Mouse (Mus musculus): ENCODE data around the gene Trpm2. TPM values are rescaled to one million over a fixed set of nuclear protein-coding genes. Genes with fewer than 3 reads are reported as not detected.

Gene Trpm2
- polyA plus RNA-seq (2012; rRNA removed; ENCODE audit: low replicate concordance): 0.69 and 2.5 TPM in 2 replicates

DNA sequence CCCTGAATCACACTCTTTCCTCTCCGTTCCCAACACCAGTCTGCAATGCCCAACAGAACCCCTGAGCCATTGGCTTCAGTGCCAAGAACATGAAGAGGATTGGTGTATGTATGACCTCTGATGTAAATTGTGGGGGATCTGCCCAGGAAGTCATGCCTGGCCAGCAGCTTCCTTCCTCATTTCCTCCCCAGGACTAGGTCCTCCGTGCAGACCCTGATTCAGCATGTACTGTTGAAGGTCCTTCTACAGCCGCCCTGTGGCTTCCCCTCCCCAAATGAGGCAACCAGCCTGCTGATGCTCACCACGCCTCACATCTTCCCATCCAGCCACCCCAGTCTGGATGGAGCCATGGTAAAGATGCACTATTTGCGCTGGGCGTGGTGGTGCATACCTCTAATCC lies at the start of gene Trpm2:
Gene Trpm2 (minus strand): TSS at position 83 of the 400 bp plus-strand sequence.

GRCm38 (mm10) chr10:78009945-78010293 lies 39.6 kb upstream of the Trpm2 start, which contains the start of gene Pfkl:
Gene Pfkl, minus strand, starts transcription at chr10:78010083.

DNA sequence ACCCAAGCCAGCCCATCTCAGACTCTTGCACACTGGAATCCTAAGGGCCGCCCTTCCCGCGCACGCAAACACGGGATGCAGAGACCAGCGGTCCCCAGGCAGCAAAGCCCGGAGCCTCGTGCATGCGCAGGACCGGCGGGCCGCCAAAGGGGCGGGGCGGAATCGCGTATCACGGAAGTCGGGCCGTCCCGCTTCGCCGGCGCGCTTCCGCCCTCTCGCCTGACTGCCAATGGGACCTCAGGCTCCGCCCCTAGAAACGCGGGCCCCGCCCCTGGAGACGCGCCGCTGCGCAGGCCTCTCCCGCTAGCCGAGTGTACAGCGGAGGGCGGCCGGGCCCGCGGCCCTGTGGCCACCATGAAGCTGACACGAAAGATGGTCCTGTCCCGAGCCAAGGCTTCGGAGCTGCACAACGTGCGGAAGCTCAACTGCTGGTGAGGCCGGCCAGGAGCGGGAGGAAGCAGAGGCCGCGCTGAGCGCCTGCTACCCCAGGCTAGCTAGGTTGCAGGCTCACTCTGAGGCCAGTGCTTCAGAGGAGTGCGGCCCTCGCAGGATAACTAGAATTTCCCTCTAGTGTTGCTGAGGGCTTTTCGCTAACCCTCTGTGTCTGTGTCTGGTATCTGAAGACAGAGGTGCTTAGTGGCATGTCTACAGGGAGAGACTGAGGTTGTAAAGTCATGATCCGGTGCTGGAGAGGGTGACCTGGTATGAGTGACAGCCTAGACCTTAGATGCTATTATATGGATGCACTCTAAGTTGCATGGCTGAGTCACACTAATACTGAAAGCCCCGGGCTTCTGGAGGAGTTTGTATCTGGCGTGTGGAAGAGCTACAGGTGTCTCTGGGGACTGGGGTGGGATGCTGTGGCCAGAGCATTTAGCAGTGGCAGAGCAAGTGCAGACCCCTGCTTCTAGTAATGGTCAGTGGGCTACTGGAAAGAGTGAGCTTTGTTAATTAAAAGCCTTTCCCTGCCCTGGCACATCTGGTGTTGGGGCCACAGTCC lies 8.3 kb upstream of the Trpm2 start, which contains the start of gene 1810043G02Rik:
Gene 1810043G02Rik (plus strand): TSS at position 174 of the 1,000 bp plus-strand sequence.

DNA sequence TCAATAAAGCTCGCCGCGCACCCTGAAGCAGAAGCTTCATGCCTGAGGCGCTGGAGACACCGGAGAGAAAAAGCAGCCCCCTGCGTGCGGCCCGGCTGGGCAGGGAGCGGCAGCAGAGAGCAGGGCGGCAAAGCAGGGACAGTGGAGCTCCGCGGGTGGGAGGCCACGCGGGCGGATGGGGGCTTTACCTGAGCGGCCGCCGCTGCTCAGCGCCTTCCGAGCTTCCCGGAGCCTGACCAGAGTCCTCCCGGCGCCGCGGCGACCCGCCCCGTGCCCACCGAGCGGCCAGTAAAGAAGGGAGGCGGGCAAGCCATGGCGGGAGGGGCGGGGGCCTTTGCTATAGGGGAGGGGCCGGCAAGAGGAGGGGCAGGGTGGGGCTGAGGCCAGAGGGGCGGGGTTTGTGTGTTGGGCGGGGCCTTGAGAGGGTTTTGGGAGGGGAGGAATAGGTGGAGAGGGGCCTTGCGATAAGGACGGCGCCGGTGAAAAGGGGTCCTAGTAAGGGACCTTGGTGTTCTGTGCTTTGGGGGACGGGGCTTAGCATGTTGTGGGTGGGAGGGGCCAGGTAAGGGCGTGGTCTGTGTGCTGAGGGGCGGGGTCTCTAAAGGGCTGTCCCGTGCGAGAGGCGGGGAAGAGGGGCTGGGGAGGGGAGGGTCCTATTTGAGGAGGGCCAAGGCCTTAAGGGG lies 68.0 kb downstream of the Trpm2 start, which contains the start of gene Lrrc3:
Gene Lrrc3 (minus strand): TSS at position 326 of the 683 bp plus-strand sequence.

GRCm38 (mm10) chr10:77861675-77862074 lies 108.7 kb downstream of the Trpm2 start, which contains the start of gene Gm3285:
Gene Gm3285, plus strand, starts transcription at chr10:77861975.

Other genes starting within 250 kb of the Trpm2 start
- not detected in 2 replicates for gene Krtap12-1, start 250.0 kb downstream of the Trpm2 start, polyA plus RNA-seq (2012; rRNA removed; ENCODE audit: low replicate concordance)
- gene Gm10100, start 244.1 kb downstream of the Trpm2 start, polyA plus RNA-seq (2012; rRNA removed; ENCODE audit: low replicate concordance): not detected in 2 replicates
- gene Gm18596, start 227.9 kb downstream of the Trpm2 start, polyA plus RNA-seq (2012; rRNA removed; ENCODE audit: low replicate concordance): not detected in 2 replicates
- gene Gm9736, start 219.2 kb downstream of the Trpm2 start, polyA plus RNA-seq (2012; rRNA removed; ENCODE audit: low replicate concordance): not detected in 2 replicates
- not detected in 2 replicates for gene Gm3233, start 210.9 kb downstream of the Trpm2 start, polyA plus RNA-seq (2012; rRNA removed; ENCODE audit: low replicate concordance)
- gene Gm3238, start 199.2 kb downstream of the Trpm2 start, polyA plus RNA-seq (2012; rRNA removed; ENCODE audit: low replicate concordance): not detected in 2 replicates
- gene Gm7138, start 193.6 kb downstream of the Trpm2 start, polyA plus RNA-seq (2012; rRNA removed; ENCODE audit: low replicate concordance): not detected in 2 replicates
- not detected in 2 replicates for gene Gm3250, start 188.0 kb downstream of the Trpm2 start, polyA plus RNA-seq (2012; rRNA removed; ENCODE audit: low replicate concordance)
- not detected in 2 replicates for gene Gm7137, start 182.4 kb downstream of the Trpm2 start, polyA plus RNA-seq (2012; rRNA removed; ENCODE audit: low replicate concordance)
- gene Gm9639, start 175.5 kb downstream of the Trpm2 start, polyA plus RNA-seq (2012; rRNA removed; ENCODE audit: low replicate concordance): not detected in 2 replicates
- not detected in 2 replicates for gene Gm19668, start 171.4 kb downstream of the Trpm2 start, polyA plus RNA-seq (2012; rRNA removed; ENCODE audit: low replicate concordance)
- not detected in 2 replicates for gene Gm9507, start 158.7 kb downstream of the Trpm2 start, polyA plus RNA-seq (2012; rRNA removed; ENCODE audit: low replicate concordance)
- not detected in 2 replicates for gene Gm2696, start 155.9 kb downstream of the Trpm2 start, polyA plus RNA-seq (2012; rRNA removed; ENCODE audit: low replicate concordance)
- not detected in 2 replicates for gene Krtap10-4, start 143.5 kb downstream of the Trpm2 start, polyA plus RNA-seq (2012; rRNA removed; ENCODE audit: low replicate concordance)
- gene Krtap10-10, start 134.6 kb downstream of the Trpm2 start, polyA plus RNA-seq (2012; rRNA removed; ENCODE audit: low replicate concordance): not detected in 2 replicates
- gene Gm36176, start 123.8 kb downstream of the Trpm2 start, polyA plus RNA-seq (2012; rRNA removed; ENCODE audit: low replicate concordance): not detected in 2 replicates
- gene Gm10318, start 117.7 kb downstream of the Trpm2 start, polyA plus RNA-seq (2012; rRNA removed; ENCODE audit: low replicate concordance): not detected in 2 replicates
- gene Gm3285, start 108.6 kb downstream of the Trpm2 start, polyA plus RNA-seq (2012; rRNA removed; ENCODE audit: low replicate concordance): not detected in 2 replicates
- gene Lrrc3, start 68.0 kb downstream of the Trpm2 start, polyA plus RNA-seq (2012; rRNA removed; ENCODE audit: low replicate concordance): 7.8 and 12.9 TPM in 2 replicates
- 57.2 and 59.7 TPM in 2 replicates for gene 1810043G02Rik, start 8.0 kb upstream of the Trpm2 start, polyA plus RNA-seq (2012; rRNA removed; ENCODE audit: low replicate concordance)
- 159 and 201 TPM in 2 replicates for gene Pfkl, start 39.5 kb upstream of the Trpm2 start, polyA plus RNA-seq (2012; rRNA removed; ENCODE audit: low replicate concordance)
- 6.6 and 13.6 TPM in 2 replicates for gene Dnmt3l, start 71.4 kb upstream of the Trpm2 start, polyA plus RNA-seq (2012; rRNA removed; ENCODE audit: low replicate concordance)
- gene Aire, start 73.0 kb upstream of the Trpm2 start, polyA plus RNA-seq (2012; rRNA removed; ENCODE audit: low replicate concordance): 0.19 TPM in 1 of 2 replicates, not detected in the other
- 14.4 and 31.1 TPM in 2 replicates for gene Icosl, start 98.7 kb upstream of the Trpm2 start, polyA plus RNA-seq (2012; rRNA removed; ENCODE audit: low replicate concordance)
- 131 and 216 TPM in 2 replicates for gene D10Jhu81e, start 199.2 kb upstream of the Trpm2 start, polyA plus RNA-seq (2012; rRNA removed; ENCODE audit: low replicate concordance)
- 7.8 and 19.7 TPM in 2 replicates for gene Pwp2, start 214.6 kb upstream of the Trpm2 start, polyA plus RNA-seq (2012; rRNA removed; ENCODE audit: low replicate concordance)